Mouse (Mus musculus): ENCODE data around the gene Srsf10. TPM values are rescaled to one million over a fixed set of nuclear protein-coding genes. Genes with fewer than 3 reads are reported as not detected.

Gene Srsf10
- polyA plus RNA-seq, 1 experiment from 2014 or later = 233 TPM

- Histone ChIP-seq H3K27ac (ENCODE audit: low read depth, low read length) (peak overlapping the region; percentile 70), H3K9ac (ENCODE audit: low read depth, low read length) (no peak overlapping the region), H3K36me3 (ENCODE audit: control insufficient read depth, insufficient read depth, low read length) (no peaks in the 10 kb centered on the region), H3K4me3 (ENCODE audit: low read depth, low read length) (peak overlapping the region; percentile 26; the same call in 1 of the 2 replicates), H3K27me3 (replicated peaks; ENCODE audit: control insufficient read depth, insufficient read depth, low read length) (no peaks in the 10 kb centered on the region), H3K9me3 (ENCODE audit: control insufficient read depth, low read length) (no peaks in the 10 kb centered on the region), H3K4me2 (peak overlapping the region; percentile 16; the same call in 1 of the 2 replicates), H3K4me1 (replicated peaks; ENCODE audit: control insufficient read depth, insufficient read depth, low read length) (peaks cover 39% of the 10 kb centered on the region)
- ATAC-seq (replicated peaks; ENCODE audit: low FRiP score) (peak; percentile 53), DNase-seq (ENCODE audit: low spot score) (no peak)
- 48% methylated on average over 7 of the region's 7 CpGs for WGBS
Measured at GRCm38 (mm10) chr4:135911531-135911930, 56.0 kb downstream of the Srsf10 start.

DNA sequence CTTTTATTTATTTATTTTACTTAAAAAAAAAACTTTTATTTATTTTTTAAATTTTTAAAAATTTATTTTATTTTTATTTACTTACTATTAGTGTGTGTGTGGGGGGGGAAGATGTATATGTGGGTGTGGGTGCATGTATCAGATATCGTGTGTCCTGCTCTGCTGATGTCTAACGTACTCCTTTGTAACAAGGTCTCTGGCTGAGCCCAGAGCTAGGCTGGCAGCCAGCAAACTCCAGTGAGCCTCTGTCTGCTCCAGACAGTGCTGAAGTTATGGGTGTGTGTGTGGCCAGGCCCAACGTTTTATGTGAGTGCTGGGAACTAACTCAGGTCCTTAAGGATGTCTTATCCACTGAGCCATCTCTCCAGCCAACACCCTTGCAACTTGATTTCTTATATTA lies 56.6 kb downstream of the Srsf10 start:
- H3K9me3 ChIP-seq (ENCODE audit: control insufficient read depth, low read length) = no peaks in the 10 kb centered on the region
- WGBS = 41% methylated on average over 3 of the region's 3 CpGs
- no peak for DNase-seq (ENCODE audit: low spot score)
- H3K27ac ChIP-seq (ENCODE audit: low read depth, low read length) = peak overlapping the region; percentile 70
- peaks cover 34% of the 10 kb centered on the region for H3K4me1 ChIP-seq (replicated peaks; ENCODE audit: control insufficient read depth, insufficient read depth, low read length)
- no peaks in the 10 kb centered on the region for H3K36me3 ChIP-seq (ENCODE audit: control insufficient read depth, insufficient read depth, low read length)
- H3K9ac ChIP-seq (ENCODE audit: low read depth, low read length) = no peak overlapping the region
- no peaks in the 10 kb centered on the region for H3K27me3 ChIP-seq (replicated peaks; ENCODE audit: control insufficient read depth, insufficient read depth, low read length)
- peak overlapping the region; percentile 43 for H3K4me2 ChIP-seq
- peak; percentile 39; the same call in 1 of the 2 replicates for ATAC-seq (replicated peaks; ENCODE audit: low FRiP score)
- H3K4me3 ChIP-seq (ENCODE audit: low read depth, low read length) = peak overlapping the region; percentile 26; the same call in 1 of the 2 replicates

- peak overlapping the region; percentile 26; the same call in 1 of the 2 replicates for H3K4me3 ChIP-seq (ENCODE audit: low read depth, low read length)
- H3K4me1 ChIP-seq (replicated peaks; ENCODE audit: control insufficient read depth, insufficient read depth, low read length) = peaks cover 34% of the 10 kb centered on the region
- no peaks in the 10 kb centered on the region for H3K27me3 ChIP-seq (replicated peaks; ENCODE audit: control insufficient read depth, insufficient read depth, low read length)
- peak overlapping the region; percentile 43 for H3K4me2 ChIP-seq
- no peaks in the 10 kb centered on the region for H3K36me3 ChIP-seq (ENCODE audit: control insufficient read depth, insufficient read depth, low read length)
- no peaks in the 10 kb centered on the region for H3K9me3 ChIP-seq (ENCODE audit: control insufficient read depth, low read length)
- peak overlapping the region; percentile 70 for H3K27ac ChIP-seq (ENCODE audit: low read depth, low read length)
- no peak for DNase-seq (ENCODE audit: low spot score)
- H3K9ac ChIP-seq (ENCODE audit: low read depth, low read length) = peak overlapping the region; percentile 34; the same call in 1 of the 2 replicates
- WGBS = 30% methylated on average over 3 of the region's 3 CpGs
- ATAC-seq (replicated peaks; ENCODE audit: low FRiP score) = peak; percentile 38; the same call in 1 of the 2 replicates
Measured at GRCm38 (mm10) chr4:135912835-135913234, 57.3 kb downstream of the Srsf10 start.

DNA sequence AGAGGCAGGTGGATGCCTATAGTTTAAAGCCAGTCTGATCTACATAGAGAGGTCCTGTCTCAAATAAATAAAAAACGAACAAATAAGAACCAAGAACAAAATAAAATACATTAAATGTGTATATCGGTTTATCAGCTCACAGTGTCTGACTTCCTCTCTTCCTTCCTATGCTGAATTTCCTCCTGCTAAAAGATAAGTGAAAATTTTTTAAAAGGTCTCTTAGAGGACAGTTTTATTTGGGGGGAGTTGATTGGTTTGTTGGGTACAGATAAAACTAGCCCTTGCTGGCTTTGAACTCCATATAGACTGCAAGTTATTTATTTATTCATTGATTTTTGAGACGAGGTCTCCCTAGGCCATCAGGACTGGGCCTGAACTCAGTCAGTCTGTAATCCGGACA lies 57.9 kb downstream of the Srsf10 start:
- Histone ChIP-seq H3K36me3 (ENCODE audit: control insufficient read depth, insufficient read depth, low read length) (no peaks in the 10 kb centered on the region), H3K9ac (ENCODE audit: low read depth, low read length) (peak overlapping the region; percentile 20; the same call in 1 of the 2 replicates), H3K4me3 (ENCODE audit: low read depth, low read length) (no peak overlapping the region), H3K27ac (ENCODE audit: low read depth, low read length) (peak overlapping the region; percentile 48; the same call in 1 of the 2 replicates), H3K9me3 (ENCODE audit: control insufficient read depth, low read length) (no peaks in the 10 kb centered on the region), H3K4me1 (replicated peaks; ENCODE audit: control insufficient read depth, insufficient read depth, low read length) (peaks cover 34% of the 10 kb centered on the region), H3K27me3 (replicated peaks; ENCODE audit: control insufficient read depth, insufficient read depth, low read length) (no peaks in the 10 kb centered on the region), H3K4me2 (peak overlapping the region; percentile 43)
- WGBS = 39% methylated on average over 4 of the region's 4 CpGs
- ATAC-seq (replicated peaks; ENCODE audit: low FRiP score) = no peak
- DNase-seq (ENCODE audit: low spot score) = no peak

DNA sequence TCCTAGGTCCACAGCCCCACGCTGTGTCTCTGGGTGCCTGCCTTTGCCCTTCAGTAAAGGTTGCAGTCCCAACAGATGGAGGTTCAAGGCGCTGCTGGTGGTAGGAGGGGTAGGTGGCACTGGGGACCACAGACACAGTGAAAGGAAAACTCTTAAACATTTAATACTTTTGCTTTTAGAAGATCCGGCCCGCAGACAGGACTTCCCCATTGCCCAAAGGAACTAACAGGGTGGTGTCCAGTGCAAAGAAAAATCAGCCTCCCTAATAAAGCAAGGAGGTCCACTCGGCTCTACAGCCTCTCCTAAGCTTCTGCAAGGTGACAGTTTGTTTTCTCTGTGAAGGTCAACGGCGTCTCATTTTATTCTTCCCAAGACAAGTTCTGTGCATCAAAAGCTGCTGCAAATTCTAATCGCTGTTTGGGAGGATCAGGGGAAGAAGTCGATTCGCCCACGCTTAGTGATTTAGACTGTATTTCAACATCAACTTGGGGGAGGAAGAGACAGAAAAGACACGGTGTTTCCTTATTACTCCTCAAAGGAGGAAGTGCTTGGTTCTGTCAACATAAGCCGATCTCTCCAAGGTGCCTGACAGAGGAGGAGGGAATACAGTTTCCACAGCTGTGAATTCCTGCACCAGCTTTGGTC lies 63.2 kb downstream of the Srsf10 start:
- Histone ChIP-seq H3K9ac (ENCODE audit: low read depth, low read length) (no peak overlapping the region), H3K4me2 (no peak overlapping the region), H3K4me3 (ENCODE audit: low read depth, low read length) (no peak overlapping the region), H3K9me3 (ENCODE audit: control insufficient read depth, low read length) (no peaks in the 10 kb centered on the region), H3K4me1 (replicated peaks; ENCODE audit: control insufficient read depth, insufficient read depth, low read length) (peaks cover 11% of the 10 kb centered on the region), H3K27me3 (replicated peaks; ENCODE audit: control insufficient read depth, insufficient read depth, low read length) (no peaks in the 10 kb centered on the region), H3K27ac (ENCODE audit: low read depth, low read length) (no peak overlapping the region), H3K36me3 (ENCODE audit: control insufficient read depth, insufficient read depth, low read length) (peaks cover 3% of the 10 kb centered on the region; the same call in 1 of the 2 replicates)
- DNase-seq (ENCODE audit: low spot score) (no peak), ATAC-seq (replicated peaks; ENCODE audit: low FRiP score) (no peak)
- 62% methylated on average over 13 of the region's 13 CpGs for WGBS

DNA sequence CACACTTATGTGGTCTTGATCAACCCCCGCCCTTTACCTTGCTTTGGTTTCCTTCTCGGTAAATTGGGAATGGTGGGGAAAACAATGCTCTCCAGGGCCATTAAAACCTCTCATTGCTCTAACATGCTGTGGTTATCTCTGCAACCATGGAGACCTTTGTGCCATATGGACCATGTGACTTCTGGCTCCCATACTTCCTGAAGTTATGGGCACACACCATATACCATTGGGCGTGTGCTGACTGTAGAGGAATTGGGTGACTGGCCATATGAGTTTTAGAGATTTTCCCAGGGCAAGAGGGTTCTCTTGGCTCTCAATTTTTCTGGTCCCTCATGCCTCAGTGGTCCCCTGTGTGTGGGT lies 63.7 kb downstream of the Srsf10 start:
- Histone ChIP-seq H3K4me2 (no peak overlapping the region), H3K36me3 (ENCODE audit: control insufficient read depth, insufficient read depth, low read length) (peaks cover 3% of the 10 kb centered on the region; the same call in 1 of the 2 replicates), H3K9ac (ENCODE audit: low read depth, low read length) (no peak overlapping the region), H3K27ac (ENCODE audit: low read depth, low read length) (no peak overlapping the region; the same call in 1 of the 2 replicates), H3K27me3 (replicated peaks; ENCODE audit: control insufficient read depth, insufficient read depth, low read length) (no peaks in the 10 kb centered on the region), H3K4me1 (replicated peaks; ENCODE audit: control insufficient read depth, insufficient read depth, low read length) (peaks cover 10% of the 10 kb centered on the region), H3K9me3 (ENCODE audit: control insufficient read depth, low read length) (no peaks in the 10 kb centered on the region), H3K4me3 (ENCODE audit: low read depth, low read length) (no peak overlapping the region)
- ATAC-seq (replicated peaks; ENCODE audit: low FRiP score) (no peak), DNase-seq (ENCODE audit: low spot score) (no peak)
- WGBS = 87% methylated on average over 3 of the region's 3 CpGs

Other genes starting within 250 kb of the Srsf10 start
- 0.07 and 0.13 TPM in 2 replicates for gene Ifnlr1, start 169.5 kb upstream of the Srsf10 start, polyA plus RNA-seq (2014; fragmentation: Nextera tagmentation; extraction: Ambion mirVana)
- 0.10 and 0.49 TPM in 2 replicates for gene Il22ra1, start 127.6 kb upstream of the Srsf10 start, polyA plus RNA-seq (2014; fragmentation: Nextera tagmentation; extraction: Ambion mirVana)
- gene Myom3, start 96.0 kb upstream of the Srsf10 start, polyA plus RNA-seq (2014; fragmentation: Nextera tagmentation; extraction: Ambion mirVana) = 0.11 TPM in 1 of 2 replicates, not detected in the other
- 133 and 147 TPM in 2 replicates for gene Pnrc2, start 18.1 kb downstream of the Srsf10 start, polyA plus RNA-seq (2014; fragmentation: Nextera tagmentation; extraction: Ambion mirVana)
- 6.3 and 7.1 TPM in 2 replicates for gene Cnr2, start 39.6 kb downstream of the Srsf10 start, polyA plus RNA-seq (2014; fragmentation: Nextera tagmentation; extraction: Ambion mirVana)
- gene Fuca1, start 65.0 kb downstream of the Srsf10 start, polyA plus RNA-seq (2014; fragmentation: Nextera tagmentation; extraction: Ambion mirVana) = 39.6 and 47.7 TPM in 2 replicates
- 97.1 and 104 TPM in 2 replicates for gene Hmgcl, start 90.7 kb downstream of the Srsf10 start, polyA plus RNA-seq (2014; fragmentation: Nextera tagmentation; extraction: Ambion mirVana)
- gene Gale, start 108.0 kb downstream of the Srsf10 start, polyA plus RNA-seq (2014; fragmentation: Nextera tagmentation; extraction: Ambion mirVana) = 47.7 and 49.8 TPM in 2 replicates
- gene Lypla2, start 116.9 kb downstream of the Srsf10 start, polyA plus RNA-seq (2014; fragmentation: Nextera tagmentation; extraction: Ambion mirVana) = 104 and 106 TPM in 2 replicates
- 96.9 and 106 TPM in 2 replicates for gene Pithd1, start 131.5 kb downstream of the Srsf10 start, polyA plus RNA-seq (2014; fragmentation: Nextera tagmentation; extraction: Ambion mirVana)
- 48.6 and 51.6 TPM in 2 replicates for gene Eloa, start 166.0 kb downstream of the Srsf10 start, polyA plus RNA-seq (2014; fragmentation: Nextera tagmentation; extraction: Ambion mirVana)
- gene Rpl11, start 197.7 kb downstream of the Srsf10 start, polyA plus RNA-seq (2014; fragmentation: Nextera tagmentation; extraction: Ambion mirVana) = 567 and 611 TPM in 2 replicates